Mouse (Mus musculus) limb, embryonic 14.5 days (tissue): Measurements from ENCODE around the gene Fitm2. TPM values are rescaled to one million over a fixed set of nuclear protein-coding genes. Genes with fewer than 3 reads are reported as not detected.

Experiments
- ATAC-seq: fragments of 200-750 bp; cut with Nextera tagmentation; 2 replicates; pipeline ENCODE4 v1.8.0; 2017; ENCODE audit warnings: low read depth, moderate number of reproducible peaks, moderate TSS enrichment; ENCODE audit not compliant: low FRiP score
- DNase-seq: peaks from one replicate; pipeline ENCODE4 v3.0.0-alpha.2; 2015; ENCODE audit warnings: low spot score
- H3K27ac ChIP-seq: fragments of 300-500 bp; sonication (generic); replicated peaks from 2 replicates; pipeline ENCODE4 v1.5.1; 2014; ENCODE audit warnings: low read depth, mild to moderate bottlenecking, low read length, moderate library complexity, mixed read lengths
- H3K27me3 ChIP-seq: fragments of 300-500 bp; sonication (generic); 2 replicates; pipeline ENCODE4 v1.6.1; 2014; ENCODE audit warnings: low read length, mixed read lengths; ENCODE audit not compliant: control insufficient read depth, insufficient read depth
- H3K36me3 ChIP-seq: fragments of 300-500 bp; sonication (generic); 2 replicates; pipeline ENCODE4 v1.6.1; 2014; ENCODE audit warnings: mild to moderate bottlenecking, low read length, moderate library complexity, mixed read lengths; ENCODE audit not compliant: control insufficient read depth, insufficient read depth
- H3K4me1 ChIP-seq: fragments of 300-500 bp; sonication (generic); 2 replicates; pipeline ENCODE4 v1.6.1; 2014; ENCODE audit warnings: antibody characterized with exemption, low read length, mixed read lengths; ENCODE audit not compliant: control insufficient read depth, insufficient read depth
- H3K4me2 ChIP-seq: fragments of 300-500 bp; sonication (generic); replicated peaks from 2 replicates; pipeline ENCODE4 v1.6.1; 2014; ENCODE audit warnings: low read depth, mild to moderate bottlenecking, low read length, moderate library complexity; ENCODE audit not compliant: severe bottlenecking
- H3K4me3 ChIP-seq: fragments of 300-500 bp; sonication (generic); replicated peaks from 2 replicates; pipeline ENCODE4 v1.5.1; 2014; ENCODE audit warnings: low read length
- H3K9ac ChIP-seq: fragments of 300-500 bp; sonication (generic); 2 replicates; pipeline ENCODE4 v1.6.1; 2014; ENCODE audit warnings: mild to moderate bottlenecking, low read depth, low read length, moderate library complexity; ENCODE audit not compliant: severe bottlenecking
- H3K9me3 ChIP-seq: fragments of 300-500 bp; sonication (generic); 2 replicates; pipeline ENCODE4 v1.6.1; 2016; ENCODE audit warnings: low read length; ENCODE audit not compliant: control insufficient read depth
- POLR2A ChIP-seq: fragments of 200-500 bp; IDR thresholded peaks from 2 replicates; pipeline ENCODE4 v1.8.0; 2012; ENCODE audit warnings: inconsistent platforms, mild to moderate bottlenecking, moderate library complexity, borderline replicate concordance; ENCODE audit not compliant: insufficient read depth, insufficient read length; ENCODE audit errors: extremely low read depth
- WGBS: fragments of 180-500 bp; shearing (Covaris S2); extraction: QIAGEN DNeasy Blood & Tissue Kit; methylation state at CpG from one replicate; pipeline ENCODE4 v1.1.7; 2014; 5-methylcytosine and 5-hydroxymethylcytosine counted together
- polyA plus RNA-seq, 2 experiments: library from polyadenylated mRNA; depleted of rRNA in 1 of 2; stranded (reverse) in 1 of 2; unstranded in 1 of 2; fragments of >200 nt; fragmentation: Nextera tagmentation in 1 of 2; extraction: Ambion mirVana in 1 of 2; gene quantifications; 2 replicates each; pipeline versions ENCODE4 v1.2.1 to v1.2.3; 2012 to 2014

The Fitm2 gene
- polyA plus RNA-seq, 2 experiments = 7.5 to 9.5 TPM

DNA sequence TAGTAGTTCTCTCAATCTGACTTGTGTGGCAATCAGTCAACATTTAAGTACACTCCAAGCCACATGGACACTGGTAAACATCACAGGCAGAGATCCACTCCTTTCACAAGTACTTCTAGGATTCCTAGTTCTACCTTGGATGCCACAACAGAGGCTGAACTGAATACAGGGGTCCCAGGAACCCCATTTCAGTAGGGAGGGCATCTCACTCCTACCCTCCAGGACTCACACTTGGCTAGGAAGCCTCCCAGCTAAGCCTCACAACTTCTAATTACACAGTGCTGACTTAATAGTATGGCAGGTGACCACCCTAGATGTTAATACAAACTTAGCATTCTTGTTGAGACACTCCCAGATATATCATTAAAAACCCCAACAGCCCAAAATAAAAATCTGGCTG, 54.6 kb downstream of the Fitm2 start:
- peak overlapping the region; percentile 58 for H3K4me2 ChIP-seq
- no peak overlapping the region for H3K27ac ChIP-seq
- peaks cover 20% of the 10 kb centered on the region for H3K4me1 ChIP-seq
- DNase-seq (no peak), ATAC-seq (no peak)
- H3K9me3 ChIP-seq = no peaks in the 10 kb centered on the region
- no peaks in the 10 kb centered on the region for H3K27me3 ChIP-seq
- peak overlapping the region; percentile 88; the same call in 1 of the 2 replicates for H3K9ac ChIP-seq
- H3K36me3 ChIP-seq = peaks cover 15% of the 10 kb centered on the region
- no peak for TF ChIP-seq POLR2A
- H3K4me3 ChIP-seq = peak overlapping the region; percentile 73

DNA sequence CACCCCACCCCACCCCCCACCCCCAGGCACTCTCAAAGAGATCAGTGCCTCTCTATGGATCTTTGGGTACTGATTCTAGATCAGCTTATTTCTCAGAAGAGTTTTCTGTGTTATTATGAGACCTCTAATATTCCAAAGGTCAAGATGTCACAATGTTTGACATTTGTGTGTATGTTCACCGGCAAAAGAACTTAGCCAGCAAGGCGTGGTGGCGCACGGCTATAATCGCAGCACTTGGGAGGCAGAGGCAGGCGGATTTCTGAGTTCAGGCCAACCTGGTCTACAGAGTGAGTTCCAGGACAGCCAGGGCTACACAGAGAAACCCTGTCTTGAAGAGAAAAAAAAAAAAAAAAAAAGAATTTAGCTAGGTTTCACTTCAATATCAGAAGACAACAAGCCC, 55.4 kb downstream of the Fitm2 start:
- H3K9me3 ChIP-seq = no peaks in the 10 kb centered on the region
- no peak overlapping the region for H3K4me2 ChIP-seq
- H3K4me3 ChIP-seq = no peak overlapping the region
- H3K9ac ChIP-seq = no peak overlapping the region
- H3K27me3 ChIP-seq = no peaks in the 10 kb centered on the region
- H3K36me3 ChIP-seq = peaks cover 19% of the 10 kb centered on the region
- no peak overlapping the region for H3K27ac ChIP-seq
- 90% methylated on average over 6 of the region's 6 CpGs for WGBS
- no peak for ATAC-seq
- no peak for DNase-seq
- H3K4me1 ChIP-seq = peaks cover 20% of the 10 kb centered on the region
- TF ChIP-seq POLR2A = no peak

Other genes starting within 250 kb of the Fitm2 start
- gene Jph2, start 74.6 kb downstream of the Fitm2 start, polyA plus RNA-seq (2012; rRNA removed) = 8.2 and 9.9 TPM in 2 replicates
- 2.1 and 2.6 TPM in 2 replicates for gene Jph2, start 74.6 kb downstream of the Fitm2 start, polyA plus RNA-seq (2014; fragmentation: Nextera tagmentation; extraction: Ambion mirVana)
- gene Oser1, start 47.9 kb downstream of the Fitm2 start, polyA plus RNA-seq (2012; rRNA removed) = 28.7 and 33.8 TPM in 2 replicates
- gene Oser1, start 47.9 kb downstream of the Fitm2 start, polyA plus RNA-seq (2014; fragmentation: Nextera tagmentation; extraction: Ambion mirVana) = 85.8 and 88.5 TPM in 2 replicates
- 0.46 and 0.60 TPM in 2 replicates for gene Gdap1l1, start 34.2 kb downstream of the Fitm2 start, polyA plus RNA-seq (2012; rRNA removed)
- gene Gdap1l1, start 34.2 kb downstream of the Fitm2 start, polyA plus RNA-seq (2014; fragmentation: Nextera tagmentation; extraction: Ambion mirVana) = 0.22 and 0.43 TPM in 2 replicates
- gene R3hdml, start 19.7 kb upstream of the Fitm2 start, polyA plus RNA-seq (2012; rRNA removed) = 0.14 and 0.16 TPM in 2 replicates
- 0.36 TPM in 1 of 2 replicates, not detected in the other for gene R3hdml, start 19.7 kb upstream of the Fitm2 start, polyA plus RNA-seq (2014; fragmentation: Nextera tagmentation; extraction: Ambion mirVana)
- 0.12 and 0.20 TPM in 2 replicates for gene Hnf4a, start 34.2 kb upstream of the Fitm2 start, polyA plus RNA-seq (2012; rRNA removed)
- gene Hnf4a, start 34.2 kb upstream of the Fitm2 start, polyA plus RNA-seq (2014; fragmentation: Nextera tagmentation; extraction: Ambion mirVana) = not detected in 2 replicates
- 25.3 and 29.6 TPM in 2 replicates for gene Ttpal, start 129.7 kb upstream of the Fitm2 start, polyA plus RNA-seq (2012; rRNA removed)
- 48.0 and 52.6 TPM in 2 replicates for gene Ttpal, start 129.7 kb upstream of the Fitm2 start, polyA plus RNA-seq (2014; fragmentation: Nextera tagmentation; extraction: Ambion mirVana)
- gene Serinc3, start 172.5 kb upstream of the Fitm2 start, polyA plus RNA-seq (2012; rRNA removed) = 99.5 and 114 TPM in 2 replicates
- 40.5 and 43.4 TPM in 2 replicates for gene Serinc3, start 172.5 kb upstream of the Fitm2 start, polyA plus RNA-seq (2014; fragmentation: Nextera tagmentation; extraction: Ambion mirVana)
- 76.1 and 85.2 TPM in 2 replicates for gene Pkig, start 185.8 kb upstream of the Fitm2 start, polyA plus RNA-seq (2012; rRNA removed)
- gene Pkig, start 185.8 kb upstream of the Fitm2 start, polyA plus RNA-seq (2014; fragmentation: Nextera tagmentation; extraction: Ambion mirVana) = 126 and 133 TPM in 2 replicates